Mouse (Mus musculus) embryo, embryonic 11.5 days (tissue): ENCODE measurements around the gene Ctrc.

Experiments
- DNase-seq: peaks from one replicate; pipeline ENCODE4 v3.0.0-alpha.2; 2012; ENCODE audit warnings: low read depth, low spot score

Gene Ctrc

DNA sequence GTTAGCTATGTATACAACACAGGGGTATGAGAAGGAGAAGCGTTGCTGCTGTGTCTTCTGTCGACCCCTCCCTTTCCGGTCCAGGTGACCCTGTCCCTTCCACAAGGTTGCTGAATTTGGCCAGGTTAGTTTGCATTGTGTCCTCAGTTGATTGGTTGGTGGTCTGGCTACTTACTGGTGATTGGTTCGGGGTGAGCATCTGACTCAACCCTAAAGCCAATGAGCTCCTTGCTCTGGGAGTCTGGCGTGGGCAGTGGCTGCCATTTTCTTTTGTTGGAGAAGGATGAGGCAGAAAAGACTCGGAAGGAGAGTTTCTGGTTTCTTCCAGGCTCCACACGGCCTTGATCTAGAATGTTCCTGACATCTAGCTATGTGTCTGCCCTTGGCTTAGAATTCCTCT is 26.8 kb downstream of the Ctrc start:
- no peak for DNase-seq

DNA sequence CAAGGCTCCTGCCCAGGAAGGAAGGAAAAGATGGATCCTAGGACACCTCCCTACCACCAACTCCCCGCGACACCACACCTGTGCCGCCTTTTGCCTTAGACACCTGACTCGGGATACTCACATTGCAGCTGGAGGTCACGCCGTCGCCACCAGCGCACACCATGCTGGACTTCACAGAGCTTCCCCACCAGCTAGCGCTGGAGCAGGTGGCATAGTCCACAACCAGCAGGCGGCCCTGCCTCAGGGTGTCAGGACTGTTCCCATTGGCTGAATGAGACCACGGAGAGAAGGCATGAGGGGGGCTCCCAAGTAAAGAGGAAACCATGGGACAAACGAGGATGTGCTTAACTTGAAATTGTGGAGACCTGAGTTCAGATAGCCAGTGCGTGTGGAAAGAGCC is 27.3 kb downstream of the Ctrc start:
- no peak for DNase-seq

DNA sequence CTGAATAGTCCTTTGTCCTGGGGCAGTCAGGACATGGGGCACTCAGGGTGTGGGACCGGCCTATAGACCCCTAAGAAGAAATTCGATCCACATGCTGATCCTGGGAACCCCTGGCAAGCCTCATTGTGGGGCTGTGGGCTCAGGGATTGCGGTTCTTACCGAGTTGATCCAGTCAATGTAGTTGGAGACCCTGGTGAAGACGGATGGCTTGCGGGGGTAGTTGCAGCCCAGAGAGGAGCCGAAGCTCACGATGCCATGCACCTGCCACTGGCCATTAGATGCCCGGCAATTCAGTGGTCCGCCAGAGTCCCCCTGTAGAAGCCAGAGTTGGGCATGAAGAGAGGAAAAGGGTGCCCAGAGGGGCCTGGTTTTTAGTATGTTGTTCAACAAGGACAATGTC is 28.5 kb downstream of the Ctrc start:
- no peak for DNase-seq

DNA sequence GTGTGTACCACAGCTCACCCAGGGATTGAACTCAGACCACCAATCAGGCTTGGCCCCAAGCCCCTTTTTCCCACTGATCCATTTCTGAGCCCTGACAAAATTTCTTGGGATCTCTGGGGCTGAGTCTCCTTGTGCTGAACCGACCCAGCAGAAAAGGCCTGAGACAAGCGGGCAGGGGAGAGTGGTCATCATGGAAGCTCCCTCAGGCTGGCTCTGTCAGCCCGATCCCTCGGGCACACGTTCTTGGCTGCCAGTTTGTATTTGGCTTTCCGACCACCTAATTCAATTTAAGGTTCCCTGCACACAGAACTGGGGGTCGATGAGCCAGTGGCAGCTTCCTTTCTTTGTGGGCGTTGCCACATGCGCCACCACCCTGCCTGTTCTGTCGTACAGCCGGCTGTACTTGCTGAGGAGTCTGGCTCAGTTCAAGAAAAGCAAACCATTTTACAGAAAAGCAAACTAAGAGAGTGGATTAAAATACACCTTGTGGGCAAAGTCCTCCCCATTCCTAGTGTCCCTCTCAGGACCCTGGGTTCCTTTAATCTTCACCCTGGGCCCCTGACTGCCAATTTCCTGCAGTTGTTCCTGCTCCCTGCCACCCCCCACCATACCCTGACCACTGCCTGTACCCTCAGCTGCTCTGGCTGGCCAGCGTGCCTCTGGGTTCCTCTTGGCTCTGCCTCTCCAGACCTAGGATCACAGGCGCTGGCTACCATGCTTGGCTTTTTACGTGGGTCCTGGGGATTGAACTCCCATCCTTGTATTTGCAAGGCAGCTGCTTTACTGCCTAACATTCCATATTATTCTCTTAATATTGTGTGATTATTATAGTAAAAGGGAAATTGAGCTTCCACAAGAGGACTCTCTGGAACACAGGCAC is 29.1 kb downstream of the Ctrc start:
- no peak for DNase-seq

DNA sequence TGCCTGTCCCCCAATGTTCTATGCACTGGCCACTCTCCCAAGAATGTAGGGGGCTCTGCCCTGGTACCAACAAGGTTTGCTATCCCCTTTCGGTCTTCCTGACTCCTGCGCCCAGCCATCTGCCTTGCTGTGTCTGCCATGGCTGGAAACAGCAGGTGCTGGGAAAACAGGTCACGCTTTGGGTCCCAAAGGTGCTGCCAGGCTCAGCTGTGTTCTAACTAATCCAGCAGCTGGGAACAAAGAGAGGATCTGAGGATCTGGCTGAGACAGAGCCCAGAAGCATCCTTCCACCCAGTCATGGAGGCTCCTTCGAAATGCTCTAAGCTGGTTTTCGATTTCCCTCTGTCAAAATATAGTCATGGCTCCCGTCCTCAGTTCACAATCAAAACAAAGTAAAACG is 29.9 kb downstream of the Ctrc start:
- no peak for DNase-seq

DNA sequence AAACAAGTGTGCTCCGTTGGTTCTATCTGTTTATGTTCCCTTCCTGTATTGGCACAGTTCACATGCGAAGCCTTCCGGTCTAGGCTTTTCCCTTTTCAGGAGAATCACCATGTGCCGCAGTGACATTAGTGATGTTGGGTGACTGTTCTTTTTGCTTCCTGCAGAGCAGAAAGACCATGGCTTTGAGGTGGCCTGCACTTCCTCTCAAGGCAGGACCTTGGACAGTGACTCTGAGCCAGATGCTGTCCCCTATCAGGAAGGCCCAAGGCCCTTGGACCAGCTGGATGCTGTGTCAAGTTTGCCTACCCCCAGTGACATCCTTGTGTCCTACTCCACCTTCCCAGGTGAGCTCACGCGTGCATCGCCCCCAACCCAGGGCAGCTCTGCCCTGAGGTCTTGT is 34.8 kb downstream of the Ctrc start:
- DNase-seq: no peak

DNA sequence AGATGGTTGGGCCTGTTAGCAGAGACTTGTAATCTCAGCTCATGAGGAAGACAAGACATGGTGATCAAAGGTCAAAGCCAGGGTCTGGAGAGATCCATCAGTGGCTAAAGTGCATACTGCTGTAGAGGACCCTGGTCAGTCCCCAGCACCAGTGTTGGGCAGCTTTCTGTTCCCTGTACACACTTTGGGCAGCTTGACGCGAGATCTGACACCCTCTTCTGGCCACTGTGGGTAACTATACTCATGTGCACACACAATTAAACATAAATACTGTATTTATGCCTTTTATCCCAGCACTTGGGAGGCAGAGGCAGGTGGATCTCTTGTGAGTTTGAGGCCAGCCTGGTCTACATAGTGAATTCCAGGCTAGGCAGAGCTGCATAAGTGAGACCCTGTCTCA is 35.2 kb downstream of the Ctrc start:
- no peak for DNase-seq

DNA sequence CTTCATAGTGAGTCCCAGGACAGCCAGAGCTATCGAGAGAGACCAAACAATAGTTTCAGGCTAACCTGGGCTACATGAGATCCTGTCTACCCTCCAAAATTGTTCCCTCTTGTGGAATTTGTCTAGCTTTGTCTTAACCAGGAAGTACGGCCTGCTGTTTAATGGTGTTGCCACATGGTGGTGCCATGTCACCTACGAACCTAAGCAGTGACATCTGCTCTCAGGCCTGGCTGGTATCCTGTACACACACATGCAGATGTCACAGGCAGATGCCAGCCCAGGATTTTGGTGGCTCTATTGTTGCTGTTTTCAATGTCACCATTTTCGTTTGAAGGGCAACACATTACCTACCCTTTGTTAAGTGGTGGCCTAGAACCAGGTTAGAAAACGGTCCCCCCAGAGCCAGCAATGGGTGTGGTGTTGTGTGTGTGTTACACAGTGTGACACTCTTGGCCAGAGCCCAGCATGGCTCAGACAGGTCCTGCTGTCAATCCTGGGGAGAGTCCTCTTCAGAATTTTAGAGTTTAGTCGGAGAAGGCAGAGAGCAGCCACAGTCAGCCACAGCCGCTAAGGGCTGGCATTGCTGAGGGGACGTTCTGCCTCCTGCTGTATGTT is 36.2 kb downstream of the Ctrc start:
- DNase-seq: no peak

DNA sequence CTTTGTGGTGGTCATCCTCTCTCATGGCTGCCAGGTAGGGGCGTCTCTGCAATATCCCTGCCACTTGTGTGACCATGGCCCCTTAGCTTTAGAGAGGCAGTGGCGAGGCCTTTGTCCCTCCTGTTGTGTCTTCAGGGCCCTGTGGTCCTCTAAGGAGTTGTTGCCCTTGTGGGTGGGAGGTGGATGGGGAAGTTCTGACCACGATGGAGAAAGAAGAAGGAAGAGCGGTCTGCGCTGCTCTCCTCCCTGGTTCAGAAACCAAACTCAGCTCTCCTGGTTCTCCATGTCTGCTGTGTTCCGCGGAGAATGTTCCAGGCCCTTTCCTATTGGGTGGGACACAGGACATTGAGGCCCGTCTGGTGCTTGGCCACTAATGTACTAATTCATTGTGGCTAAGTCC is 40.3 kb downstream of the Ctrc start:
- no peak for DNase-seq

DNA sequence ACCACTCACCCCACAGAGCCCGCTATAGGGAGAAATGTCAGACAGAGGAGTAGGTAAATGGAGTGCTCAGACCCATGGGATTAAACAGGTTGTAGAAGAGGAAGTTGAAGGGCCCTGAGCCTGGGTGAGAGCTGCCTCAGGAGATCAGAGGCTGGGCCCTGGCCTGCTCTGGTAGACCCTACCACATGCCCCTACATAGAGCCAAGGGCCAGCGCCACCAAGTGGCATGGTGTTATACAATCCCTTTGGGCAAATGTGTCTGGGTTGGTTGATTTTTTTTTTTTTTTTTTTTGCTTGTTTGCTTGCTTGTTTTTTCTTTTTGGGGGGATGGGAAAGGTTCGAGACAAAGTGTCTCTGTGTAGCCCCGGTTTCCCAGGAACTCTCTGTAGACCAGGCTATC is 42.1 kb downstream of the Ctrc start:
- DNase-seq: no peak

DNA sequence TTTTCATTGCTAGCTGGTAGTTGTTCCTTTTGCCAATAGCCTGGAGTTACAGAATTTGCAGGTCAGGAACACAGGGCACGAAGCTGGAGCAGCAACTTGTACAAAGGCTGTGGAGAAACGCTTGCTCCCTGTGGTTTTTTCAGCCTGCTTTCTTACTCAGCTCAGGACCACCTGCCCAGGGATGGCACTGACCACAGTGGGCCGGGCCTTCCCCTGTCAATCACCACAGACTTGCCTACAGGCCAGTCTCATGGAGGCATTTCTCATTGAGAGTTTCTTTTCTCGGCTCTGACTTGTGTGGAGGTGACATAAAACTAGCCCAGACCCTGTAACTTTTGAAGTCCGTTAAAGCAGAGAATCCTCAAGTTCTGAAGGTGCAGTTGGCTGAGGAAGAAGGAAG is 48.6 kb downstream of the Ctrc start:
- DNase-seq: no peak

DNA sequence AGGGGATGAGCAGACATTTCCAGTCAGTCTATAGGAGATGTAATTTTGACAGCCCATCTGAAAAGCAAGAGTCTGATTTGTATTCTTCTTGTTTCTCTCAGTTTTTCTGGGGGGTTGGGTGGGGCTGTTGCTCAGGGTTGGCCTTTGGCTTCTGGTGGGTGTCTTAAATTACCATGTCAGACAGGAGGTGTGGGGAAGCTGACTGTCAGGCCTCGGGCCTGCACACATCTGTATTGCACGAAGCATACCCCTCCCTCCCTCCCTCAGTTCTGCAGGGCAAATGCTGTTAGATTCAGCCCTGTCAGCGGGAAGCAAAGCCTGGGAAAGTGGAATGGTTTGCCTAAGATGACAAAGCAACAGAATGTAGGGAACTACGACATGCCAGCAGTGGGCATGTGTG is 49.2 kb downstream of the Ctrc start:
- no peak for DNase-seq

DNA sequence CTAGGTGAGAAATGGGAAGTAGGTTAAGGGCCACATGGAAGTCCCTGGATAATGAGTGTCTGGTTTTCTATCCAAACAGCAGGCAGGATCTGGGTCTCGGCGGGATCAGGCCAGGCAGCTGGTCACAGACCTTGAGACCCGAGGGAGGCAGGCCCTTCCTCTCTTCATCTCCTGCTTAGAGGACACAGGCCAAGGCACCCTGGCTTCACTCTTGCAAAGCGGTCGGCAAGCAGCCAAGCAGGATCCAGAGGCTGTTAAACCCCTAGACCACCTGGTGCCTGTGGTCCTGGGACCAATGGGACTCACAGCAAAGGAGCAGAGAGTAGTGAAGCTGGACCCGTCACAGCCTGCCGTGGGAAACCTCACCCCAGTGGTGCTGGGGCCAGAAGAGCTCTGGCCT is 49.8 kb downstream of the Ctrc start:
- DNase-seq: no peak

DNA sequence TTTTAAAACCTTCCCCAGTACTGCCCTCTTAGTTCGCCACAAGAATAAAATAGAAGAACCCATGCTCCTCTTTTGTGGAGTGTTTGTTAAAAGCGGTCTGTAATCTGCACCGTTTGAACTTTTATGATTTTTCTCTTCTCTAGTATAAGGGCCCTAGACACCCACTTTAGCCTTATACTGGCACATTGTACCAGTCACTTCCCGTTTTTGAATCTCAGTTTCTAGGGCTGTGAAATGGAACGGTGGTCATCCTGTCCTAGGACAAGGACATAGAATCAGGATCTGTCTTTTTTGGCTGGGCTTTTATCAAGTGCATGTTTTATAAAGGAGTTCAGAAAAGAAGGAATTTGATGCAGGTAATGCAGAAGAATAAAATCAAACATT is 52.0 kb downstream of the Ctrc start:
- DNase-seq: no peak

DNA sequence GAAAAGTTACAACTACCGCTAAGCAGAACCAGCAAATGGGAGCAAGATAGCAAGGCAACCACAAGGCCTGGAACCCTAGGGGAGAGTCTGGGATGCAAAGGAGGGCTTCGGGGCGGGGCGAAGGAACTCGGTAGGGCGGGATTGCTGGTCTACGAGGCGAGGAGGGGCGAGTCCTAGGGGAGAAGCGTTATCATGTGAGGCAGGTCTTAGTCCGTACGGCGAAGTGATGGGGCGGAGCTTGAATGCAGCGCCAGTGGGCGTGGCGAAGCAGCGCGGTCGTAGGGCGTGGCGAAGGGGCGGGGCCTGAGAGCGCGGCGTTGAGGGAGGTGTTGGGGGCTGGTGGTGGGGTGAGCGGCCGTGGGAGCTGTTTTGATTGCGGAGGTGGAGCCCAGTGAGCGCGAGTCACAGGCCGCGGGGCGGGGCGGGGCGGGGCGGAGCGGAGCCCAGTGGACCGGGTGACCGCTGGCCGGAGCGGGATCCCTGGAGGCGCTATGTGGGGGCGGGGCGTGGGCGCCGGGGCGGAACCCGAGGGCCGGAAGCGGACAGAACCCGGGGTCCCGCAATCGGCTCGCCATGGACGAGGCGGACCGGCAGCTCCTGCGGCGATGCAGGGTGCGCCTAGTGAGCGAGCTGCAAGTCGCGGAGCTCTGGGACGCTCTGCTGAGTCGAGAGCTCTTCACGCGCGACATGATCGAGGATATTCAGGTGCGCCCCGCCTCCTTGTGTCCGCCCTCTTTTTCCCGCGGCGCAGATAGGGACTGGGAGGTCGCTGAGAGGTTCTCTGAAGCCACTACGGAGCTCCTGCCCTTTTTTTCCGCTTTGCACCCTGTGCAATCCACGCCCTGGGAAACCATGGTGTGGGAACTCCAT is 52.6 kb downstream of the Ctrc start, which contains the start of gene Casp9:
Casp9 (plus strand) TSS at position 331 of the 870 bp plus-strand sequence.
- DNase-seq: peak; percentile 96

DNA sequence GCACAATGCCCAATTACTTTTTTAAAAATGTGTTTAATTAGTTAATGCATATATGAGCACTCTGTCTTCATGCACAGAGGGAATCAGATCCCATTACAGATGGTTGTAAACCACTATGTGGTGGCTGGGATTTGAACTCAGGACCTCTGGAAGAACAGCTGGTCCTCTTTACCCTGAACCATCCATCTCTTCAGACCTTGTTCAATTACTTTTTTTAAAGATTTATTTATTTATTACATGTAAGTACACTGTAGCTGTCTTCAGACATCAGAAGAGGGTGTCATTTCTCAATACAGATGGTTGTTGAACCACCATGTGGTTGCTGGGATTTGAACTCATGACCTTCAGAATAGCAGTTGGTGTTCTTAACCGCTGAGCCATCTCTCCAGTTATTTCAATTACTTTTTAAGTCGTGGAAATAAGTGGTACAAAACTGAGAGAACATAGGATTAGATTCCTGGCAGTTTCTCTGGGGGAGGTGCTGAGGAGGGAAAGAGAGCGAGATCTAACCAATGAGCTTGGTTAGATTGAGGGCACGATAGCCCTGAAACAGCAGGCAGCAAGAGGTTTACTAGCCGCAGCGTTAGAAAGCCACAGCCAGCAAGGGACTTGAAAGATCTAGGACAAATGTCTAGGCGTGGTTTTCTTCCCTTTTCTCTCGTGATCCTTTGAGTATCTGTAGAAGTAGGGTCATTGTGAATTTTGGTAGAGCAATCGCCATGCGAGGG is 53.4 kb downstream of the Ctrc start:
- DNase-seq: no peak

DNA sequence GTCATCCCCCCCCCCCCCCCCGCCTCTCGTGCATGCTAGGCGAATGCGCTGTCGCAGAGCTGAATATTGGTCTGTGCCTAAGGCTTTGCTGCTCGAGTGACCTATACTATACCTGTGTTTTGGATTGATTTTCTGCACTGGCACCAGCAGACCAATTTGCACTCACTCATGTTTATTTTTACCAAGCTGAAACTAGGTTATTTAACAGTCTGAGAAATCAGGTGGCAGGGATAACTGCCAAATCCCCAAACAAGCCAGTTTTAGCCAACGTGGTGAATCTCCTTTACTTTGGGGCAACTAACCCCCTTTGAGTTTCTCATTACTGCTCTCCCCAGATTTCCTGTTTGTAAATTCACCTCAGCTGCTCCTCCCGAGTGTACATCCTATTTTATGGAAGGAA is 54.2 kb downstream of the Ctrc start:
- no peak for DNase-seq

DNA sequence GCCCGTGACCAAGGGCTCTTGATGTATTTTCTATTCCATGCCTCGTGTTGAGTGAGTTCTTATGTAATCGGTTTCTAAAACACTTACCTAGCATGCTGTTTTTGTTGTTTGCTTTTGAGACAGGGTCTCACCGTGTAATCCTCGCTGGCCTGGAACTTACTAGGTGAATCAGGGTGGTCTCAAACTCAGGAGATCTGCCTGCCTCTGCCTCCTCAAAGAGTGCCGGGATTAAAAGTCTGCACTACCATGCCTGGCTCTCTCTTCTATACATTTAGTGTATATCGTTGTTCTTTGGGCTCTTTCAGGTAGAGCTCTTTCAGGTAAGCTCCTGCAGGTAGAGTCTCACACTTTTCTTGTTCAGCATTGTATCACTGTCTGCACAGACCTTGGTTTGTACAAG is 54.7 kb downstream of the Ctrc start:
- no peak for DNase-seq

DNA sequence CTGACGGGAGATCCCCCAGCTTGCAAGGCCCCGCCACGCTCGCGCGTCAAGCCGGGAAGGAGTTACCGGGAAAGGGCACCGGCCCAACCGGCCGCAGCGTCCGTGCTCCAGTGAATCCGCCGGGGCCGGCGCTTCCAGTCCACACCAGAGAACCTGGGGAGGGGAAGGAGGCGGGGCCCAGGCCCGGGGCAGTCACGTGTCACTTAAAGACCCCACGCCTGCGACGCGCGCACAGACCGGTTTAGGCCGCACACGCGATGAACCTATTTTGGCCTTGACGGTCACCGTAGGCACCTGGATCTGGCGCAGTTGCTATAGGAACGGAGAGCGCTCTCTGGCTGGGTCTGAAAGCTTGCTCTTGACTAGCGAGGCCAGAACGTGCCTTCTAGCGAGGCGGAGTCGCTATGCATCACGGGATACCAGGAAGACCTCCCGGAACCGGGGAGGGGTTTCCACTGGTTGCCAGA is 55.6 kb downstream of the Ctrc start, which contains the start of gene Dnajc16:
Dnajc16 (minus strand) TSS at position 408 of the 467 bp plus-strand sequence.
- DNase-seq: peak; percentile 98

DNA sequence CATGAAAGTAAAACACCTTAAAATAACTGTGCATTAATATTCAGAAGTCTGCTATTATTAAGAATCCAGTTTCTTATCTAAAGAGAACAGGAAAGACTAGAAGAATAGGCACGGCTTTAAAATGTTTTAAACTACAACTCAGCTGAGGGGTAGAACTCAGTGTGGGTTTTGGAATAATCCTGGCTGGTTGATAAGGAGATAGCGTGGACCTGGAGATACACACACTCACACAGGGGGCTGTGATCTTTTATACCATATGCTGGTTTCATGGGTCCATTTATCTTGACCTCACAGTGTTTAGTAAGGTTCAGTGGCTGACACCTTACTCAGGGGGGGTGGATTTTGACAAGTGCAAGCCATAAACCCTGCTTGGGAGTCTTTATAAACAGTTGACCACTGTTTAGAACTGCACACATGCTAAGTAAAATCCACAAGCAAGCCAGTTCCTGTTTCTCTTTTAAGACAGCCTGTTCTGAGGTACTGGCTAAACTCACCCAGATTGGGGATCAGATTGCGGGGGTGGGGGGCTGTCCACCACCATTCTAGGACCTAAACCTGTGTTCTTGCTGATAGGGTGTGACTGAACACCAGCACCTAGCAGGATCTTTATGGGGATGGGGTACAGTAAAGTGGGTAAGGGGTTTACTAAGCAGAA is 56.5 kb downstream of the Ctrc start:
- no peak for DNase-seq

DNA sequence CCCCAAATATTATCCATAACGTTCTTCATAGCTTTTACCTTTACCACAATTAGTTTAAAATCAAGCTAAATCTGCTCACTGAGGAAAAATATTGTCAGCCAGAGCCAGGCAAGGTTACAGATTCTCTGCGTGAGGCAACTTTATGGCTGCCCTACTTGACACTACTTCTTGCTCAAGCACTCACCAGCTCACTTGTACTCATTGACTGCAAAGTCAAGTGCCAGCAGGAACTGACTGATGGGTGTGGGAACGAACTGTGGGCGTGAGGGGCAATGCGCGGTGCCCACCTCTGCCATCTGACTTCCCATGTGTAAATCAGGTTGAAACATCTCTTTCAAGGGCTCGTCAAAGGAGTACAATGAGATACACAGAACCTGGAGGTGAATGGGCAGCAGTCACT is 58.7 kb downstream of the Ctrc start:
- no peak for DNase-seq
